Mouse (Mus musculus): ENCODE measurements around the gene Mon2. TPM values are rescaled to one million over a fixed set of nuclear protein-coding genes. Genes with fewer than 3 reads are reported as not detected.
"Not testable (repeated sequence)": the region's sequence is repeated elsewhere in the genome, so short reads cannot be mapped to it uniquely, and the experiment has no call there.

The Mon2 gene
- polyA plus RNA-seq, 1 experiment, result 52.9 TPM

GRCm38 (mm10) chr10:123057082-123057481 is 19.2 kb downstream of the Mon2 start:
- no peak for DNase-seq (ENCODE audit: low spot score)

GRCm38 (mm10) chr10:123056463-123056862 is 19.8 kb downstream of the Mon2 start:
- no peak for DNase-seq (ENCODE audit: low spot score)

GRCm38 (mm10) chr10:123055205-123056000 is 20.9 kb downstream of the Mon2 start:
- DNase-seq (ENCODE audit: low spot score), result no peak

- DNase-seq (ENCODE audit: low spot score), result no peak
Measured at GRCm38 (mm10) chr10:123053557-123053956, 22.7 kb downstream of the Mon2 start.

- DNase-seq (ENCODE audit: low spot score), result no peak
Measured at GRCm38 (mm10) chr10:123052021-123052420, 24.3 kb downstream of the Mon2 start.

- DNase-seq (ENCODE audit: low spot score), result no peak
Measured at GRCm38 (mm10) chr10:123048730-123049129, 27.6 kb downstream of the Mon2 start.

- DNase-seq (ENCODE audit: low spot score), result no peak
Measured at GRCm38 (mm10) chr10:123039936-123040335, 36.4 kb downstream of the Mon2 start.

- DNase-seq (ENCODE audit: low spot score), result no peak
Measured at GRCm38 (mm10) chr10:123032078-123032646, 44.1 kb downstream of the Mon2 start.

- DNase-seq (ENCODE audit: low spot score), result no peak
Measured at GRCm38 (mm10) chr10:123031449-123031848, 44.9 kb downstream of the Mon2 start.

- no peak for DNase-seq (ENCODE audit: low spot score)
Measured at GRCm38 (mm10) chr10:123030589-123030988, 45.7 kb downstream of the Mon2 start.

GRCm38 (mm10) chr10:123028949-123029348 is 47.4 kb downstream of the Mon2 start:
- DNase-seq (ENCODE audit: low spot score), result no peak

- DNase-seq (ENCODE audit: low spot score), result not testable (repeated sequence)
Measured at GRCm38 (mm10) chr10:123026736-123027135, 49.6 kb downstream of the Mon2 start.

GRCm38 (mm10) chr10:123013435-123013834 is 62.9 kb downstream of the Mon2 start:
- no peak for DNase-seq (ENCODE audit: low spot score)

GRCm38 (mm10) chr10:123011421-123011820 is 64.9 kb downstream of the Mon2 start:
- no peak for DNase-seq (ENCODE audit: low spot score)

GRCm38 (mm10) chr10:123005237-123006185 is 70.8 kb downstream of the Mon2 start:
- no peak for DNase-seq (ENCODE audit: low spot score)

GRCm38 (mm10) chr10:123004475-123005236 is 71.6 kb downstream of the Mon2 start:
- DNase-seq (ENCODE audit: low spot score), result no peak

- DNase-seq (ENCODE audit: low spot score), result no peak
Measured at GRCm38 (mm10) chr10:123001985-123002384, 74.3 kb downstream of the Mon2 start.

- no peak for DNase-seq (ENCODE audit: low spot score)
Measured at GRCm38 (mm10) chr10:123001363-123001762, 74.9 kb downstream of the Mon2 start.

- DNase-seq (ENCODE audit: low spot score), result no peak
Measured at GRCm38 (mm10) chr10:122999356-122999755, 76.9 kb downstream of the Mon2 start.

GRCm38 (mm10) chr10:122997852-122998251 is 78.5 kb downstream of the Mon2 start:
- no peak for DNase-seq (ENCODE audit: low spot score)

GRCm38 (mm10) chr10:122994402-122995107 is 81.8 kb downstream of the Mon2 start:
- no peak for DNase-seq (ENCODE audit: low spot score)
